Mouse (Mus musculus) liver, embryonic 16.5 days (tissue): Measurements from ENCODE around the gene Morc3. TPM values are rescaled to one million over a fixed set of nuclear protein-coding genes. Genes with fewer than 3 reads are reported as not detected.
A peak's percentile ranks its signal among the peaks of the same experiment; 100 is the strongest.

Experiments
- ATAC-seq: fragments of 200-750 bp; cut with Nextera tagmentation; 2 replicates; pipeline ENCODE4 v1.8.0; 2017; ENCODE audit warnings: low read depth, mild to moderate bottlenecking, moderate number of reproducible peaks, moderate library complexity
- H3K27ac ChIP-seq: fragments of 300-500 bp; sonication (generic); 2 replicates; pipeline ENCODE4 v1.5.1; 2014; ENCODE audit warnings: mild to moderate bottlenecking, low read length
- H3K27me3 ChIP-seq: fragments of 300-500 bp; sonication (generic); 2 replicates; pipeline ENCODE4 v1.6.1; 2014; ENCODE audit warnings: low read depth, low read length, mixed read lengths; ENCODE audit not compliant: control insufficient read depth, insufficient read depth
- H3K36me3 ChIP-seq: fragments of 300-500 bp; sonication (generic); 2 replicates; pipeline ENCODE4 v1.6.1; 2014; ENCODE audit warnings: mild to moderate bottlenecking; ENCODE audit not compliant: control insufficient read depth, insufficient read depth
- H3K4me1 ChIP-seq: fragments of 300-500 bp; sonication (generic); 2 replicates; pipeline ENCODE4 v1.6.1; 2014; ENCODE audit warnings: low read depth, low read length, mixed read lengths; ENCODE audit not compliant: control insufficient read depth
- H3K4me2 ChIP-seq: fragments of 300-500 bp; sonication (generic); 2 replicates; pipeline ENCODE4 v1.6.1; 2014; ENCODE audit warnings: low read depth, low read length, mixed read lengths
- H3K4me3 ChIP-seq: fragments of 300-500 bp; sonication (generic); 2 replicates; pipeline ENCODE4 v1.5.1; 2014; ENCODE audit warnings: low read depth, mild to moderate bottlenecking, low read length
- H3K9ac ChIP-seq: fragments of 300-500 bp; sonication (generic); 2 replicates; pipeline ENCODE4 v1.6.1; 2014; ENCODE audit warnings: low read depth, low read length
- H3K9me3 ChIP-seq: fragments of 300-500 bp; sonication (generic); replicated peaks from 2 replicates; pipeline ENCODE4 v1.6.1; 2016; ENCODE audit warnings: low read length; ENCODE audit not compliant: control insufficient read depth
- WGBS: fragments of 180-500 bp; shearing (Covaris S2); extraction: QIAGEN DNeasy Blood & Tissue Kit; methylation state at CpG from one replicate; pipeline ENCODE4 v1.1.7; 2014; ENCODE audit not compliant: insufficient replicate concordance; 5-methylcytosine and 5-hydroxymethylcytosine counted together
- polyA plus RNA-seq: library from polyadenylated mRNA; unstranded; fragments of >200 nt; fragmentation: Nextera tagmentation; extraction: Ambion mirVana; gene quantifications from 2 replicates; pipeline ENCODE4 v1.2.1, GENCODE M21; 2015

The Morc3 gene
- polyA plus RNA-seq, 1 experiment from 2014 or later: 15.7 TPM

GRCm38 (mm10) chr16:93884086-93884721 lies 52.3 kb downstream of the Morc3 start:
- H3K9me3 ChIP-seq: no peaks in the 10 kb centered on the region
- no peaks in the 10 kb centered on the region for H3K27me3 ChIP-seq
- H3K9ac ChIP-seq: peak overlapping the region; percentile 75
- peak overlapping the region; percentile 45; the same call in 1 of the 2 replicates for H3K27ac ChIP-seq
- WGBS: under 1% methylated on average over 43 of the region's 43 CpGs
- ATAC-seq: peak; percentile 58
- H3K4me3 ChIP-seq: peak overlapping the region; percentile 90
- peak overlapping the region; percentile 96 for H3K4me2 ChIP-seq
- peaks cover 21% of the 10 kb centered on the region for H3K4me1 ChIP-seq
- H3K36me3 ChIP-seq: no peaks in the 10 kb centered on the region

GRCm38 (mm10) chr16:93884722-93885113 lies 52.8 kb downstream of the Morc3 start:
- H3K9me3 ChIP-seq: no peaks in the 10 kb centered on the region
- peak overlapping the region; percentile 90 for H3K4me3 ChIP-seq
- H3K27me3 ChIP-seq: no peaks in the 10 kb centered on the region
- no peak overlapping the region for H3K27ac ChIP-seq
- H3K36me3 ChIP-seq: no peaks in the 10 kb centered on the region
- no peak for ATAC-seq
- peak overlapping the region; percentile 75 for H3K9ac ChIP-seq
- H3K4me1 ChIP-seq: peaks cover 21% of the 10 kb centered on the region
- H3K4me2 ChIP-seq: peak overlapping the region; percentile 96
- WGBS: 41% methylated on average over 5 of the region's 5 CpGs

- Histone ChIP-seq H3K4me1 (peaks cover 16% of the 10 kb centered on the region), H3K9me3 (no peaks in the 10 kb centered on the region), H3K9ac (no peak overlapping the region), H3K27ac (no peak overlapping the region), H3K4me3 (no peak overlapping the region), H3K4me2 (no peak overlapping the region), H3K36me3 (peaks cover 28% of the 10 kb centered on the region), H3K27me3 (no peaks in the 10 kb centered on the region)
- WGBS: 65% methylated on average over 6 of the region's 6 CpGs
- ATAC-seq: no peak
Measured at GRCm38 (mm10) chr16:93888481-93888880, 56.6 kb downstream of the Morc3 start.

- Histone ChIP-seq H3K4me1 (no peaks in the 10 kb centered on the region; the same call in 1 of the 2 replicates), H3K36me3 (peaks cover 41% of the 10 kb centered on the region), H3K4me2 (no peak overlapping the region), H3K27me3 (no peaks in the 10 kb centered on the region), H3K4me3 (no peak overlapping the region), H3K27ac (no peak overlapping the region), H3K9me3 (no peaks in the 10 kb centered on the region), H3K9ac (no peak overlapping the region)
- ATAC-seq: no peak
- 64% methylated on average over 12 of the region's 12 CpGs for WGBS
Measured at GRCm38 (mm10) chr16:93890948-93891604, 59.2 kb downstream of the Morc3 start.

- peaks cover 41% of the 10 kb centered on the region for H3K36me3 ChIP-seq
- H3K4me1 ChIP-seq: no peaks in the 10 kb centered on the region; the same call in 1 of the 2 replicates
- no peak overlapping the region for H3K27ac ChIP-seq
- H3K9ac ChIP-seq: no peak overlapping the region
- H3K4me2 ChIP-seq: no peak overlapping the region
- ATAC-seq: no peak
- WGBS: 78% methylated on average over 5 of the region's 5 CpGs
- no peaks in the 10 kb centered on the region for H3K9me3 ChIP-seq
- H3K27me3 ChIP-seq: no peaks in the 10 kb centered on the region
- no peak overlapping the region for H3K4me3 ChIP-seq
Measured at GRCm38 (mm10) chr16:93893285-93893684, 61.4 kb downstream of the Morc3 start.

- WGBS: 74% methylated on average over 6 of the region's 6 CpGs
- Histone ChIP-seq H3K36me3 (peaks cover 25% of the 10 kb centered on the region), H3K4me1 (no peaks in the 10 kb centered on the region), H3K27ac (no peak overlapping the region), H3K4me2 (no peak overlapping the region), H3K9ac (no peak overlapping the region), H3K27me3 (no peaks in the 10 kb centered on the region), H3K4me3 (no peak overlapping the region), H3K9me3 (no peaks in the 10 kb centered on the region)
- no peak for ATAC-seq
Measured at GRCm38 (mm10) chr16:93903027-93903426, 71.1 kb downstream of the Morc3 start.

- H3K36me3 ChIP-seq: peaks cover 10% of the 10 kb centered on the region
- peaks cover 4% of the 10 kb centered on the region; the same call in 1 of the 2 replicates for H3K4me1 ChIP-seq
- H3K9me3 ChIP-seq: no peaks in the 10 kb centered on the region
- ATAC-seq: no peak
- 58% methylated on average over 11 of the region's 11 CpGs for WGBS
- no peak overlapping the region for H3K4me3 ChIP-seq
- H3K27me3 ChIP-seq: no peaks in the 10 kb centered on the region
- no peak overlapping the region for H3K4me2 ChIP-seq
- no peak overlapping the region for H3K27ac ChIP-seq
- H3K9ac ChIP-seq: no peak overlapping the region
Measured at GRCm38 (mm10) chr16:93906156-93907014, 74.5 kb downstream of the Morc3 start.

GRCm38 (mm10) chr16:93907761-93908160 lies 75.8 kb downstream of the Morc3 start:
- Histone ChIP-seq H3K4me1 (peaks cover 4% of the 10 kb centered on the region; the same call in 1 of the 2 replicates), H3K9me3 (no peaks in the 10 kb centered on the region), H3K27me3 (no peaks in the 10 kb centered on the region), H3K4me2 (no peak overlapping the region), H3K9ac (no peak overlapping the region), H3K4me3 (no peak overlapping the region), H3K27ac (no peak overlapping the region), H3K36me3 (peaks cover 8% of the 10 kb centered on the region)
- no peak for ATAC-seq
- 70% methylated on average over 5 of the region's 5 CpGs for WGBS
